In the genomic region with DNA sequence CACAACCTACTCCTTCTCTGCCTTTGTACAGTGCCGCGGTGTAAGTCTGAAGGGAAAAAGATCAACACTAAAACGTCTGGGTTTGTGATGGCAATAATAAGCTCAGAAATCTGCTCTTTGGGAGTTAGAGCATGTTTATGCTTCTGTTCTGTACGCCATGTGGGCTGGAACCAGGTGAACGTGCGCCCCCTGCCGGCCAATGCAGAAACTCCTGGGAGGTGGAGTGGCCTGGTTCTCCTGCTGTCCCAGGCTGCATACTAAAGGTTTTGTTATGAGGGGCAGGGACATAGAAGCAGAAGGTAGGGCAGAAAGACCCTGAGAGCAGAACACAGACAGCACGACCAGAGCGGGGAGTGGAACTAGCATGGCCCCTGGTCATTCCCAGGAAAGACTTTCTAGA, we compare ENCODE assay signal across 8 mouse cellular contexts. TPM values are rescaled to one million over a fixed set of nuclear protein-coding genes. Genes with fewer than 3 reads are reported as not detected.
DNase-seq lines count a peak whose midpoint lies in the region; ATAC-seq and TF ChIP-seq lines count a peak whose summit lies in the region.

No protein-coding gene starts in this region.

- no peak overlapping the region for H3K27ac ChIP-seq in bone marrow, adult 2 months (ENCODE audit: control insufficient read depth, insufficient read depth, low read depth, low read length, poor library complexity)
- no peak overlapping the region for H3K27ac ChIP-seq in embryonic facial prominence, embryonic 14.5 days (replicated peaks; ENCODE audit: low read depth, low read length)
- no peak overlapping the region for H3K27ac ChIP-seq in kidney, embryonic 14.5 days (ENCODE audit: low read depth, low read length)
- no peak overlapping the region for H3K27ac ChIP-seq in limb, embryonic 13.5 days
- H3K27ac ChIP-seq in midbrain, postnatal 0 days (ENCODE audit: low read depth, low read length): no peak overlapping the region

- no peaks in the 10 kb centered on the region for H3K27me3 ChIP-seq in embryonic facial prominence, embryonic 14.5 days (replicated peaks; ENCODE audit: control insufficient read depth, insufficient read depth, low read length)
- no peaks in the 10 kb centered on the region for H3K27me3 ChIP-seq in kidney, embryonic 14.5 days (ENCODE audit: control insufficient read depth, insufficient read depth, low read length)
- no peaks in the 10 kb centered on the region for H3K27me3 ChIP-seq in limb, embryonic 13.5 days
- no peaks in the 10 kb centered on the region for H3K27me3 ChIP-seq in midbrain, postnatal 0 days (ENCODE audit: insufficient read depth, low read length)

- ATAC-seq in embryonic facial prominence, embryonic 14.5 days (ENCODE audit: low read depth): peak; percentile 88
- peak; percentile 95; the same call in 1 of the 2 replicates for ATAC-seq in kidney, embryonic 14.5 days (ENCODE audit: low FRiP score, low TSS enrichment)
- peak; percentile 87 for ATAC-seq in limb, embryonic 13.5 days (ENCODE audit: low FRiP score, low read depth)
- peak; percentile 87 for ATAC-seq in midbrain, postnatal 0 days (ENCODE audit: low FRiP score)

- no peaks in the 10 kb centered on the region for H3K9me3 ChIP-seq in embryonic facial prominence, embryonic 14.5 days (ENCODE audit: control insufficient read depth, low read length)
- H3K9me3 ChIP-seq in kidney, embryonic 14.5 days (ENCODE audit: control insufficient read depth, low read length): no peaks in the 10 kb centered on the region
- H3K9me3 ChIP-seq in limb, embryonic 13.5 days: no peaks in the 10 kb centered on the region
- H3K9me3 ChIP-seq in midbrain, postnatal 0 days (ENCODE audit: low read length): no peaks in the 10 kb centered on the region

- H3K4me1 ChIP-seq in bone marrow, adult 2 months (ENCODE audit: control insufficient read depth, insufficient read depth, low read length): no peaks in the 10 kb centered on the region
- H3K4me1 ChIP-seq in embryonic facial prominence, embryonic 14.5 days (ENCODE audit: control insufficient read depth, insufficient read depth, low read length): no peaks in the 10 kb centered on the region
- H3K4me1 ChIP-seq in kidney, embryonic 14.5 days (ENCODE audit: control insufficient read depth, insufficient read depth, low read length): no peaks in the 10 kb centered on the region
- no peaks in the 10 kb centered on the region; the same call in 1 of the 2 replicates for H3K4me1 ChIP-seq in limb, embryonic 13.5 days
- H3K4me1 ChIP-seq in midbrain, postnatal 0 days (ENCODE audit: insufficient read depth, low read length): no peaks in the 10 kb centered on the region

- H3K4me2 ChIP-seq in embryonic facial prominence, embryonic 14.5 days (ENCODE audit: low read depth, low read length): peak overlapping the region; percentile 33
- 0 out of 2 replicates have a peak overlapping the region, but pooled peaks have one; percentile 5 for H3K4me2 ChIP-seq in kidney, embryonic 14.5 days (replicated peaks; ENCODE audit: low read depth, low read length)
- peak overlapping the region; percentile 50 for H3K4me2 ChIP-seq in limb, embryonic 13.5 days (replicated peaks)
- peak overlapping the region; percentile 32; the same call in 1 of the 2 replicates for H3K4me2 ChIP-seq in midbrain, postnatal 0 days (ENCODE audit: low read depth, low read length, poor library complexity, severe bottlenecking)

- peak; percentile 89 for DNase-seq in 3T3-L1 (ENCODE audit: low read depth, low spot score)
- peak; percentile 81 for DNase-seq in embryonic facial prominence, embryonic 14.5 days (ENCODE audit: low spot score)
- peak; percentile 44 to 66 for DNase-seq in heart, adult 9 months (ENCODE audit: low spot score in 2 of 2)
- DNase-seq in midbrain, postnatal 0 days (ENCODE audit: low spot score): peak; percentile 83
- DNase-seq in spleen, postnatal 36 days (ENCODE audit: low spot score in 2 of 2): peak; percentile 45 to 49

- peak; percentile 91 for TF ChIP-seq CTCF in bone marrow, adult 2 months (IDR thresholded peaks at IDR 0.05; ENCODE audit: control insufficient read depth, insufficient read depth, low read length)
- TF ChIP-seq CTCF in midbrain, postnatal 0 days (IDR thresholded peaks at IDR 0.05): peak; percentile 93

- no peak overlapping the region for H3K9ac ChIP-seq in embryonic facial prominence, embryonic 14.5 days (ENCODE audit: low read depth, low read length)
- H3K9ac ChIP-seq in kidney, embryonic 14.5 days (ENCODE audit: low read depth, low read length): no peak overlapping the region
- no peak overlapping the region for H3K9ac ChIP-seq in limb, embryonic 13.5 days
- H3K9ac ChIP-seq in midbrain, postnatal 0 days (replicated peaks; ENCODE audit: low read length, poor library complexity, severe bottlenecking): no peak overlapping the region

- 8% methylated on average over 9 of the region's 9 CpGs for WGBS in bone marrow, adult 2 months
- 4% methylated on average over 9 of the region's 9 CpGs for WGBS in embryonic facial prominence, embryonic 14.5 days
- 5% methylated on average over 9 of the region's 9 CpGs for WGBS in kidney, embryonic 14.5 days
- 5% methylated on average over 9 of the region's 9 CpGs for WGBS in limb, embryonic 13.5 days
- 5% methylated on average over 9 of the region's 9 CpGs for WGBS in midbrain, postnatal 0 days

- TF ChIP-seq POLR2A in bone marrow, adult 2 months (IDR thresholded peaks at IDR 0.05; ENCODE audit: borderline replicate concordance, control insufficient read depth, low read depth, low read length): no peak

- no peak overlapping the region for H3K4me3 ChIP-seq in bone marrow, adult 2 months (replicated peaks; ENCODE audit: control insufficient read depth, low read depth, low read length)
- H3K4me3 ChIP-seq in embryonic facial prominence, embryonic 14.5 days (ENCODE audit: low read depth, low read length): no peak overlapping the region
- no peak overlapping the region for H3K4me3 ChIP-seq in kidney, embryonic 14.5 days (ENCODE audit: low read length)
- no peak overlapping the region for H3K4me3 ChIP-seq in limb, embryonic 13.5 days
- no peak overlapping the region for H3K4me3 ChIP-seq in midbrain, postnatal 0 days (ENCODE audit: low read depth, low read length)

- no peaks in the 10 kb centered on the region for H3K36me3 ChIP-seq in embryonic facial prominence, embryonic 14.5 days (ENCODE audit: control insufficient read depth, insufficient read depth, low read length)
- H3K36me3 ChIP-seq in kidney, embryonic 14.5 days (ENCODE audit: control insufficient read depth, insufficient read depth, low read length): no peaks in the 10 kb centered on the region
- H3K36me3 ChIP-seq in limb, embryonic 13.5 days: no peaks in the 10 kb centered on the region
- no peaks in the 10 kb centered on the region for H3K36me3 ChIP-seq in midbrain, postnatal 0 days (ENCODE audit: insufficient read depth, low read length)

RNA-seq across cellular contexts. Expression of gene Rnase2a, which starts 10.2 kb away (rescaled TPM):
- 1.5 TPM in 1 of 2 replicates, not detected in the other for polyA plus RNA-seq in bone marrow, adult 2 months (2011; ENCODE audit: insufficient read depth, insufficient read length, low replicate concordance, missing spikeins)
- polyA plus RNA-seq in embryonic facial prominence, embryonic 14.5 days (2014; fragmentation: Nextera tagmentation; extraction: Ambion mirVana): not detected in 2 replicates
- polyA plus RNA-seq in kidney, embryonic 14.5 days (2014; fragmentation: Nextera tagmentation; extraction: Ambion mirVana): not detected in 2 replicates
- not detected in 2 replicates for polyA plus RNA-seq in limb, embryonic 13.5 days (2015; fragmentation: Nextera tagmentation; extraction: Ambion mirVana)
- total RNA-seq in midbrain, postnatal 0 days (2014; rRNA removed): not detected in 2 replicates
- polyA plus RNA-seq in midbrain, postnatal 0 days (2015; fragmentation: Nextera tagmentation; extraction: Ambion mirVana): not detected in 2 replicates
